Mouse (Mus musculus) ES-Bruce4 (cell line): ENCODE data around the gene Fbp2.
"Not testable (repeated sequence)": the region's sequence is repeated elsewhere in the genome, so short reads cannot be mapped to it uniquely, and the experiment has no call there.

ENCODE experiments used
- CTCF ChIP-seq: IDR thresholded peaks from one replicate; pipeline ENCODE4 v1.8.1; 2011; ENCODE audit warnings: low read depth, low read length
- POLR2A ChIP-seq: IDR thresholded peaks from one replicate; pipeline ENCODE4 v1.8.1; 2011; ENCODE audit warnings: low read length; ENCODE audit not compliant: insufficient read depth

DNA sequence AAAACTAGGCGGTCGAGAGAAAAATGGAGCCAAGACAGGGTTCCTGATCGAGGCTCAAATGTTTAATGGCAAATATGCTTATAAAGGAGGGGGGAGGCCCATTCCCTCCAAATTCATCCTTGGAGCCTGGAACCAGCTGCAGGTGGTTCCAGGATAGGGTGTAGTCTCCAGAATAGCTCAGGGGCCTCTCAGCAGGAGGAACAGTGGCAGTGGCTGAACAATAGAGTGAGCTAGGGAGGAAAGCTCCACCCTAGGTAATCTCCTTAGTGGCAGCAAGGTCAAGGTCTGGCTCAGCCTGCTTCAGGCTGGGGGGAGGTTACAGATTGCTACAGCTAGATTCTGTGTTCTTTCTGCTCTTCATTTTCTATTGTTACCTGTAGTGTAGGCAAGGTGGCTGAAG, 42.5 kb downstream of the Fbp2 start:
- TF ChIP-seq CTCF, POLR2A: not testable (repeated sequence)
